Mouse (Mus musculus) splenic B cell, adult 2 months (primary cell): ENCODE measurements around the gene Erg.

Experiments used
- DNase-seq: peaks from one replicate; pipeline ENCODE4 v3.0.0-alpha.2; 2011; ENCODE audit warnings: low read depth, low spot score
- H3K27me3 ChIP-seq: 2 replicates; pipeline ENCODE4 v1.6.1; 2012; ENCODE audit warnings: mild to moderate bottlenecking, low read length, moderate library complexity, mixed read lengths; ENCODE audit not compliant: control insufficient read depth, poor library complexity, insufficient read depth, severe bottlenecking
- H3K36me3 ChIP-seq: 2 replicates; pipeline ENCODE4 v1.6.1; 2012; ENCODE audit warnings: mild to moderate bottlenecking, low read length, moderate library complexity, mixed read lengths; ENCODE audit not compliant: control insufficient read depth, poor library complexity, insufficient read depth, severe bottlenecking

Gene Erg

GRCm38 (mm10) chr16:95455461-95455860 is 130.9 kb downstream of the Erg start:
- Histone ChIP-seq H3K27me3 (0 out of 2 replicates have a peak, but pooled peaks cover 3% of the 10 kb centered on the region), H3K36me3 (no peaks in the 10 kb centered on the region)
- DNase-seq, result peak; percentile 44

DNA sequence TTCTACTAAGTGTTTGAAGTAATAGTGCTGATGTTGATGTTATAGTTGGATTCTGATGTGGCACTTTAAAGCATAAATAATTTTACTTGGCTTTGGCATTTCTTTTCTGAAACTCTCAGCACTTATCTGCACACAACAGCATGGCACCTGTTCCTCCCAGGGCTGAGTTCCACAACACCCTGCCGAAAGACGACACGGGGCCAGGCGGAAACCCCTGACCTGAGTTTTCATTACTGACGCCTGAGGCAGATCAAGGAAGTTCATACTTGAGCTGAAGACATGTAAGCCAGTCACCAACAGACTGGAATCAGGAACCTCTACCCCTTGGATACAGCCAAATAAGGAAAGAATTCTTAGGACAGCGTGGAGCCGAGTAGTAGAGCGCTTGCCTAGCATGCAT is 134.0 kb downstream of the Erg start:
- Histone ChIP-seq H3K27me3 (no peaks in the 10 kb centered on the region), H3K36me3 (no peaks in the 10 kb centered on the region)
- DNase-seq, result no peak

GRCm38 (mm10) chr16:95449361-95449725 is 137.1 kb downstream of the Erg start:
- DNase-seq, result peak; percentile 24
- H3K36me3 ChIP-seq, result no peaks in the 10 kb centered on the region
- H3K27me3 ChIP-seq, result no peaks in the 10 kb centered on the region

DNA sequence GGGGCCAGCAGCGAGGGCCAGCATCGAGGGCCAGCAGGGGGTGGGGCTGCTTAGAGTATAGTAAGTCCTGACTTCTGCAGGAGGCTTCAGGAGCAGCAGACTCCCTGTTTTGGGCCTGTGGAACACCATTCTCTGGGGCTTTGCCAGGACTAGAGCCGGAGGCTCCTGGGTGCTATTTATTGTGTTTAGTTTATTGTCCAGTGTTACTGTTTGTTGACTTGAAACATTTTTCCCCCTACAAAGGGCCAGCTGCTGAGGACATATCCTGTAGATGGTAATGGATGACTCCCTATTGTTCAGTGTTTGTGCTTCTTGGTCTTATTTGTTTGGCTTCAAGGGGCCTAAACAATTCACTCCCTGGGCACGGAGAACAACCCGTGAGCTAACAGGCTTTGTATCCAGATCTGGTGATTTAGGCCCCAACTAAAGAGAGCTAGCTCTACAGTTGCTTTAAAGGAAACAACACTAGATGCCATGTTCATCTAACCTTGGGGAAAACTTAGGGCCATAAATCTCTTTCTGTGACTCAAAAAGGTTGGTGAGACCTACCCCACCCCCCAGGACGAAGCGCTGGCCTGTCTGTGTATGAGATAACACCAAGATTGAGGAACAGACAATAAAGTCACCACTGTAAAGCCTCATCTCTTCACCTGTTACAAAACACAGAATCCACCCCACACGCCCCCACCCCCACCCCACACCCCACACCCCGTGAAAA is 137.6 kb downstream of the Erg start:
- DNase-seq, result no peak
- Histone ChIP-seq H3K36me3 (no peaks in the 10 kb centered on the region), H3K27me3 (no peaks in the 10 kb centered on the region)

DNA sequence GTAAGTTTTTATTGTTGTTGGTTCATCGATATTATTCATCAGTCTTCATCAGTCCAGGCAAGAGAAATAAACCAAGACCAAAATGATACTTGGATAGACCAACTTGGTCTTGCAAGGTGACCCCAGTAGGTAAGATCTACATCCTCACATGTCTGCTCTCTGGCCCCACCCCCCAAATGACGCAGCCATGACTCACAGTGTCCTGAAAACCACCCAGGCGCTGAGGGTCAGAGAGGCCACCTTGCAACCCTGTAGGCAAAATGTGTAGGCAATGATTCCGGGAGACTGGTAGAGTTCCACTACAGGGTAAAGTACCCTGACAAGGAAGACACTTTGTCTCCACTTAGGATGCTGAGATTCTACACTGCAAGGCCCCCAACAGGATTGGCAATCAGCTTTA is 138.5 kb downstream of the Erg start:
- H3K27me3 ChIP-seq, result no peaks in the 10 kb centered on the region
- H3K36me3 ChIP-seq, result no peaks in the 10 kb centered on the region
- DNase-seq, result no peak

- no peak for DNase-seq
- Histone ChIP-seq H3K36me3 (no peaks in the 10 kb centered on the region), H3K27me3 (no peaks in the 10 kb centered on the region)
Observed at GRCm38 (mm10) chr16:95446368-95446767, 140.0 kb downstream of the Erg start.

GRCm38 (mm10) chr16:95442023-95442422 is 144.4 kb downstream of the Erg start:
- Histone ChIP-seq H3K27me3 (no peaks in the 10 kb centered on the region), H3K36me3 (no peaks in the 10 kb centered on the region)
- no peak for DNase-seq

GRCm38 (mm10) chr16:95441179-95441578 is 145.2 kb downstream of the Erg start:
- DNase-seq, result peak; percentile 55
- H3K27me3 ChIP-seq, result no peaks in the 10 kb centered on the region
- H3K36me3 ChIP-seq, result no peaks in the 10 kb centered on the region

GRCm38 (mm10) chr16:95440334-95440733 is 146.1 kb downstream of the Erg start:
- peak; percentile 25 for DNase-seq
- no peaks in the 10 kb centered on the region for H3K27me3 ChIP-seq

GRCm38 (mm10) chr16:95439794-95440193 is 146.6 kb downstream of the Erg start:
- DNase-seq, result no peak
- Histone ChIP-seq H3K36me3 (no peaks in the 10 kb centered on the region), H3K27me3 (no peaks in the 10 kb centered on the region)

More at GRCm38 (mm10) chr16:95440334-95440733, 146.1 kb downstream of the Erg start:
- H3K36me3 ChIP-seq, result no peaks in the 10 kb centered on the region

GRCm38 (mm10) chr16:95438848-95439540 is 147.4 kb downstream of the Erg start:
- H3K36me3 ChIP-seq, result no peaks in the 10 kb centered on the region
- no peaks in the 10 kb centered on the region for H3K27me3 ChIP-seq
- DNase-seq, result no peak

DNA sequence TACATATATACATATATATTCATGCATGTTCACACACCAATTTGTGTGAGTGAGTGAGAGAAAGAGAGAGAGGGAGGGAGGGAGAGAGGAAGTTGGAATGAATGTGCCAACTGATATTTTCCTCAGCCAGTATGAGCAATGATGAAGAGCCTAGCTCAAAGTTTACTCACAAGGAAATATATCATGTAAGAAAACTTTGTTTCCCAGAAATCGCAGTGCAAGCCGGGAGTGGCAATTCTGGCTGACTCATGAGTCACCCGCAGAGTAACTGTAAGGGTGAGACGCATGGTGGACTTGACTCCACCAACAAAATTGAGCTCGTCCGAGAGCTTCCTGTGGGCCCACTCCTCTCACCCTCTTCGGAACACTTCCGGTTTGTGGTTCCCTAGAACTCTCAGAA is 149.8 kb downstream of the Erg start:
- DNase-seq, result no peak

DNA sequence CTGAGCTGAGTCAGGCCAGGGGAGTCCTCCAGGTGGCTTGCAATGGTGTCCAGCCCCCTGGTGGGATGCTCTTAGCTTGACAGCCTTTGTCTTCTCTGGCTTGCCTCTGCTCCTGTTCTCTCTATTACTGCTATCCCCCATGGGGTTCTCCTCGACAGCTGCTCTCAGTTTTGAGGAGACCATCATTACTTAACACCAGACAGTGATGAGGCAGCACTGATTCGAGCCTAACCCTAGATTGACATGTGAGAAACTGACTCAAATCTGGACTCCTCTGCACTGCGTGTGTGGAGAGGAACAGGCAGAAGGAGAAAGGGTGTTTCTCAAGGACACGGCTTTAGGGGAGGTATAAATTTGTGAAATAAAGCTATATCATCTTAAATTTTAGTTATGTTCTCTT is 150.3 kb downstream of the Erg start:
- Histone ChIP-seq H3K27me3 (no peaks in the 10 kb centered on the region), H3K36me3 (no peaks in the 10 kb centered on the region)
- DNase-seq, result no peak

More for the DNA sequence above, 149.8 kb downstream of the Erg start:
- Histone ChIP-seq H3K27me3 (no peaks in the 10 kb centered on the region), H3K36me3 (no peaks in the 10 kb centered on the region)

GRCm38 (mm10) chr16:95434434-95434833 is 152.0 kb downstream of the Erg start:
- no peaks in the 10 kb centered on the region for H3K36me3 ChIP-seq
- peak; percentile 62 for DNase-seq
- H3K27me3 ChIP-seq, result no peaks in the 10 kb centered on the region

GRCm38 (mm10) chr16:95432540-95432971 is 153.8 kb downstream of the Erg start:
- H3K36me3 ChIP-seq, result no peaks in the 10 kb centered on the region
- no peaks in the 10 kb centered on the region for H3K27me3 ChIP-seq

More at GRCm38 (mm10) chr16:95432540-95432971, 153.8 kb downstream of the Erg start:
- DNase-seq, result peak; percentile 39
